Mouse (Mus musculus): ENCODE measurements around the gene C130026I21Rik. TPM values are rescaled to one million over a fixed set of nuclear protein-coding genes. Genes with fewer than 3 reads are reported as not detected.

C130026I21Rik gene
- total RNA-seq, 2 experiments from 2014 or later = 1.2 TPM; not detected in 1

Small RNA genes lying within 50 kb of the gene (microRNA-seq; reads per million reads assigned to microRNA genes)
- gene Gm27907 = 0 reads per million in 2 experiments

Other genes starting within 250 kb of the C130026I21Rik start
- gene Gm10553, start 170.4 kb downstream of the C130026I21Rik start, total RNA-seq (2021) = not detected
- not detected for gene A530032D15Rik, start 160.7 kb downstream of the C130026I21Rik start, total RNA-seq (2021)

Data from layer of hippocampus, postnatal 36 days (tissue).